Mouse (Mus musculus): Measurements from ENCODE around the gene Ceacam19.
A peak's percentile ranks its signal among the peaks of the same experiment; 100 is the strongest.

The Ceacam19 gene

DNA sequence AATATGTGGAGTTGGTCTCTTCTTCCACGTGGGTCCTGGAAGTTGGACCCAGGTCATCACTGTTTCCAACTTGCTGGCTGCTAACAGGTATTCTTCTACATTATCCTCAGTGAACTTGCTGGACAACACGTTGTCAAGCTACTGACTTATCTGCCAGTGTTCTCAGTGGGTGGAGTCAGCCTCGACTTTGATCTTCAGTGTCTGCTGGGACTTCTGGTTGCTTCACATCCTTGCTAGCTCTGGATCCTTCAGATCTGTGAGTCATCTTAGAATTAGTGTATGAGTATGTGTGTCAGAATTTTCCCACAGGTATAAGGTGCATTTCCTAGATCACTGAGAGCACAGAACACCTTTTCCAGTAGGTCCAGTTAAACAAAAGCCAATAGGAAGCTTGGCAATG is 50.9 kb downstream of the Ceacam19 start:
- no peak for DNase-seq

- DNase-seq = no peak
Observed at GRCm38 (mm10) chr7:19834055-19834454, 53.7 kb downstream of the Ceacam19 start.

- no peak for DNase-seq
Observed at GRCm38 (mm10) chr7:19831837-19832236, 55.9 kb downstream of the Ceacam19 start.

DNA sequence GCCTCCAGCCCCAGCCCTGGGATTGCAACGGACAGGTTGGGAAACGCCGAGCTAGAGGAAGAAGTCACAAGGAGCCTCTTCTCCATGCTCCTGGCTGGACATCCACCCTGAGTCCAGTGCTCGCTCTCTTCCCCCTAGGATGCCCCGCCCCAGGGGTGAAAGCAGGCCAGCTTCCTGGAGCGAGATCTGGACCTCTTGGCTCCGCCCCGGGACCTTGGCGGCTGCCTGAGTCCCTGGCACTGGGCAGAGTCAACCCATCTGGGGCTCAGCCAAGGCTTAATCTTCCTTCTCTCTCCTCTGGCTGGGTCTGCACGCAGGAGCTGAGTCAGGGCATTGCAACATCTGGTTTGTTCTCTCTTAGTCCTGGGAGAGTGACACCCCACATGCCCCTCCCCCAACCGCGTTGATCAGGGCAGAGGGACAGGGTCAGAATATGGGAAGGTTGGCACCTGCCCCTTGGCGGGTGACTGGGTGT is 57.0 kb downstream of the Ceacam19 start:
- DNase-seq = peak; percentile 22

DNA sequence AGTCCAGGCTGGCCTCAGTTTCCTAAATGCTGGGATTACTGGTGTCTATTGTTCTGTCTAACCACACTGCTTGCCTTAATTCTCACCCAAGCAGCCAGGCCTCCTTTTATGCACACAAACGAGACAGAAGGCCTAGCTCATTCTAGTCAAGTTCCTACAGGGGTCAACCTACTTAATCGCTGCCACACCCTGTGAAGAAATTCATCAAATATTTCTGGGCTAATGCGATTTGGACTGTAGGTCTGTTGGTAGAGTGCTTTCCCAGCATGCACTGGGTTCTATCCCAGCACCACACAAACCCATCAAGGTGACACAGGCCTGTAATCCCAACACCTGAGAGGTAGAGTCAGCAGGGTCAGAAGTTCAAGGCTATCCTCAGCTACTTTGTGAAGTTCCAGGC is 58.1 kb downstream of the Ceacam19 start:
- DNase-seq = no peak

- DNase-seq = no peak
Observed at GRCm38 (mm10) chr7:19826756-19827155, 61.0 kb downstream of the Ceacam19 start.

All from right cerebral cortex, adult 18-20 months (tissue).